Mouse (Mus musculus) stomach, postnatal 0 days (tissue): ENCODE measurements around the gene Olfr1102. TPM values are rescaled to one million over a fixed set of nuclear protein-coding genes. Genes with fewer than 3 reads are reported as not detected.

Source experiments
- ATAC-seq: fragments of 200-750 bp; cut with Nextera tagmentation; 2 replicates; pipeline ENCODE4 v1.8.0; 2017; ENCODE audit not compliant: low FRiP score, low TSS enrichment
- DNase-seq: peaks from one replicate; pipeline ENCODE4 v3.0.0-alpha.2; 2016; ENCODE audit warnings: low spot score
- H3K27ac ChIP-seq: fragments of 300-500 bp; sonication (generic); replicated peaks from 2 replicates; pipeline ENCODE4 v1.5.1; 2014; ENCODE audit warnings: mild to moderate bottlenecking, control low read depth
- H3K27me3 ChIP-seq: fragments of 300-500 bp; sonication (generic); 2 replicates; pipeline ENCODE4 v1.6.1; 2014; ENCODE audit warnings: low read length; ENCODE audit not compliant: control insufficient read depth, insufficient read depth
- H3K36me3 ChIP-seq: fragments of 300-500 bp; sonication (generic); 2 replicates; pipeline ENCODE4 v1.6.1; 2014; ENCODE audit warnings: low read length, mixed read lengths; ENCODE audit not compliant: control insufficient read depth, insufficient read depth
- H3K4me1 ChIP-seq: fragments of 300-500 bp; sonication (generic); replicated peaks from 2 replicates; pipeline ENCODE4 v1.6.1; 2014; ENCODE audit warnings: antibody characterized with exemption; ENCODE audit not compliant: control insufficient read depth, insufficient read depth
- H3K4me2 ChIP-seq: fragments of 300-500 bp; sonication (generic); replicated peaks from 2 replicates; pipeline ENCODE4 v1.6.1; 2014; ENCODE audit warnings: low read depth, mild to moderate bottlenecking, control low read depth, moderate library complexity
- H3K4me3 ChIP-seq: fragments of 300-500 bp; sonication (generic); 2 replicates; pipeline ENCODE4 v1.5.1; 2014; ENCODE audit warnings: low read depth, low read length, control low read depth
- H3K9ac ChIP-seq: fragments of 300-500 bp; sonication (generic); 2 replicates; pipeline ENCODE4 v1.6.1; 2014; ENCODE audit warnings: mild to moderate bottlenecking, low read length, control low read depth, mixed read lengths
- H3K9me3 ChIP-seq: fragments of 300-500 bp; sonication (generic); 2 replicates; pipeline ENCODE4 v1.6.1; 2016; ENCODE audit warnings: low read length; ENCODE audit not compliant: control insufficient read depth
- CTCF ChIP-seq: IDR thresholded peaks from 2 replicates; pipeline ENCODE4 v1.5.1; 2016; ENCODE audit warnings: antibody characterized with exemption, low read depth, mild to moderate bottlenecking, moderate library complexity
- EP300 ChIP-seq: optimal IDR thresholded peaks from 2 replicates; pipeline ENCODE3; 2016; ENCODE audit warnings: antibody characterized with exemption
- WGBS: fragments of 180-500 bp; shearing (Covaris S2); extraction: QIAGEN DNeasy Blood & Tissue Kit; methylation state at CpG from one replicate; pipeline ENCODE4 v1.1.7; 2014; 5-methylcytosine and 5-hydroxymethylcytosine counted together
- polyA plus RNA-seq: library from polyadenylated mRNA; unstranded; fragments of >200 nt; fragmentation: Nextera tagmentation; extraction: Ambion mirVana; gene quantifications from 2 replicates; pipeline ENCODE4 v1.2.1, GENCODE M21; 2015

Olfr1102 gene
- polyA plus RNA-seq, 1 experiment from 2014 or later = not detected

- ATAC-seq (no peak), DNase-seq (no peak)
- H3K4me2 ChIP-seq = no peak within 1 kb of the TSS
- no peaks in the 10 kb centered on the region for H3K36me3 ChIP-seq
- no peaks in the 10 kb centered on the region for H3K9me3 ChIP-seq
- WGBS = 56% methylated on average over 1 of the region's 1 CpGs
- no peak within 1 kb of the TSS for H3K4me3 ChIP-seq
- no peaks in the 10 kb centered on the region for H3K27me3 ChIP-seq
- H3K4me1 ChIP-seq = no peaks in the 10 kb centered on the region
- no peak within 1 kb of the TSS for H3K9ac ChIP-seq
- TF ChIP-seq EP300 (no peak), CTCF (no peak)
- H3K27ac ChIP-seq = no peak within 1 kb of the TSS
These were observed 54.0 kb downstream of the Olfr1102 start, which contains the start of gene Olfr1106 for GRCm38 (mm10) chr2:87052173-87052572. TSS of gene Olfr1106 (minus strand) at chr2:87052273.

Other genes with a start within 250 kb of the Olfr1102 start
- not detected in 2 replicates for gene Olfr1090, start 239.4 kb upstream of the Olfr1102 start, polyA plus RNA-seq
- not detected in 2 replicates for gene Olfr1093, start 215.9 kb upstream of the Olfr1102 start, polyA plus RNA-seq
- not detected in 2 replicates for gene Olfr141, start 188.4 kb upstream of the Olfr1102 start, polyA plus RNA-seq
- 0.06 TPM in 1 of 2 replicates, not detected in the other for gene Olfr1094, start 173.7 kb upstream of the Olfr1102 start, polyA plus RNA-seq
- not detected in 2 replicates for gene Olfr1095, start 146.7 kb upstream of the Olfr1102 start, polyA plus RNA-seq
- not detected in 2 replicates for gene Gm13723, start 123.6 kb upstream of the Olfr1102 start, polyA plus RNA-seq
- not detected in 2 replicates for gene Olfr1097, start 106.2 kb upstream of the Olfr1102 start, polyA plus RNA-seq
- gene Olfr1098, start 73.9 kb upstream of the Olfr1102 start, polyA plus RNA-seq = not detected in 2 replicates
- gene Olfr1099, start 37.7 kb upstream of the Olfr1102 start, polyA plus RNA-seq = not detected in 2 replicates
- not detected in 2 replicates for gene Olfr1100, start 18.4 kb upstream of the Olfr1102 start, polyA plus RNA-seq
- not detected in 2 replicates for gene Olfr1101, start 7.2 kb upstream of the Olfr1102 start, polyA plus RNA-seq
- gene Olfr1104, start 28.7 kb downstream of the Olfr1102 start, polyA plus RNA-seq = not detected in 2 replicates
- not detected in 2 replicates for gene Olfr1105, start 38.1 kb downstream of the Olfr1102 start, polyA plus RNA-seq
- not detected in 2 replicates for gene Olfr1106, start 53.9 kb downstream of the Olfr1102 start, polyA plus RNA-seq
- not detected in 2 replicates for gene Olfr1107, start 77.4 kb downstream of the Olfr1102 start, polyA plus RNA-seq
- gene Olfr1109, start 97.6 kb downstream of the Olfr1102 start, polyA plus RNA-seq = not detected in 2 replicates
- gene Olfr259, start 116.2 kb downstream of the Olfr1102 start, polyA plus RNA-seq = not detected in 2 replicates
- gene Olfr1110, start 141.9 kb downstream of the Olfr1102 start, polyA plus RNA-seq = not detected in 2 replicates
- gene Olfr1111, start 154.2 kb downstream of the Olfr1102 start, polyA plus RNA-seq = not detected in 2 replicates
- not detected in 2 replicates for gene Olfr1112, start 189.4 kb downstream of the Olfr1102 start, polyA plus RNA-seq
- not detected in 2 replicates for gene Olfr1113, start 210.6 kb downstream of the Olfr1102 start, polyA plus RNA-seq
- gene Olfr1115, start 249.6 kb downstream of the Olfr1102 start, polyA plus RNA-seq = not detected in 2 replicates